ENCODE assay signal across 43 mouse cellular contexts in the genomic region with DNA sequence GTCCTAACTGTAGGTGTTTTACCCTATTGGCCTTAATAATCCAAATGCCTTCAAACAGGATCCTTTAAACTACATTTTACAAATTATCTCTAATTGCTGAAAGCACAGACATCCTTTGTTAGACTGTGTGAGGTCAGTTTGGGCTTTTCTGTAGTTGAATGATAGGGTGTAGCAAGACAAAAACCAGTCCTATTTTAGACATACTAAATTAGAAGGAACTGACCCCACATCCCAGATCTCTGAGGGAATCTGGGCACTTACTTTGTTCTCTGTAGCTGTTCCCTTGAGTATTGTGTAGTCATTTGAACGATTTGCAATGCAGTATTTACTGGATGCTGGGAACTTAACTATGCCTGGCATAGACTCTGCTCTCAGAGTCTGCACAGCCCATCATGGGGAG. TPM values are rescaled to one million over a fixed set of nuclear protein-coding genes. Genes with fewer than 3 reads are reported as not detected.
"Had no signal": no experiment of that assay in that cellular context is flagged by ENCODE, and none has a peak within 500 bp of the region (broad histone marks: within the 10 kb centered on the region; RNA-seq: fewer than 3 reads in every experiment).

No protein-coding gene starts in this region.

- H3K9me3 ChIP-seq: heart, embryonic 13.5 days; heart, embryonic 15.5 days; hindbrain, embryonic 13.5 days; hindbrain, embryonic 15.5 days; limb, embryonic 13.5 days; limb, embryonic 15.5 days; liver, embryonic 12.5 days had no signal

- ATAC-seq: hindbrain, postnatal 0 days; intestine, embryonic 16.5 days; liver, embryonic 12.5 days had no signal

- DNase-seq: gastrocnemius, adult 2 months; gastrocnemius, postnatal 10 days; gastrocnemius, postnatal 25 days; heart, adult 18-20 months; heart, postnatal 14 days; heart, postnatal 36 days; kidney, adult 11 months; kidney, adult 2 months; kidney, adult 9 months; kidney, postnatal 10 days; kidney, postnatal 25 days; kidney, postnatal 4 days; layer of hippocampus, adult 9-11 months; layer of hippocampus, postnatal 36 days; left cerebral cortex, postnatal 4 days; lung, adult 18-20 months had no signal

- H3K9ac ChIP-seq: heart, embryonic 13.5 days; heart, embryonic 15.5 days; hindbrain, embryonic 13.5 days; hindbrain, embryonic 15.5 days; limb, embryonic 13.5 days; limb, embryonic 15.5 days; liver, embryonic 12.5 days; liver, embryonic 14.5 days had no signal

- H3K4me2 ChIP-seq: heart, embryonic 11.5 days; heart, embryonic 13.5 days; heart, embryonic 15.5 days; hindbrain, embryonic 13.5 days; hindbrain, embryonic 15.5 days; limb, embryonic 13.5 days; limb, embryonic 15.5 days; liver, embryonic 12.5 days had no signal

- H3K27ac ChIP-seq: gastrocnemius, adult 2 months; heart, embryonic 13.5 days; heart, embryonic 15.5 days; hindbrain, embryonic 13.5 days; hindbrain, embryonic 15.5 days; hindbrain, postnatal 0 days; limb, embryonic 13.5 days; limb, embryonic 15.5 days; liver, embryonic 12.5 days; liver, embryonic 14.5 days had no signal

- H3K4me1 ChIP-seq: heart, embryonic 13.5 days; heart, embryonic 15.5 days; hindbrain, embryonic 13.5 days; hindbrain, embryonic 15.5 days; liver, embryonic 12.5 days had no signal

- H3K36me3 ChIP-seq: heart, embryonic 13.5 days; heart, embryonic 15.5 days; hindbrain, embryonic 13.5 days; hindbrain, embryonic 15.5 days; limb, embryonic 13.5 days; limb, embryonic 15.5 days; liver, embryonic 12.5 days had no signal

- H3K27me3 ChIP-seq: heart, embryonic 13.5 days; heart, embryonic 15.5 days; hindbrain, embryonic 13.5 days; hindbrain, embryonic 15.5 days; limb, embryonic 13.5 days; limb, embryonic 15.5 days; liver, embryonic 12.5 days had no signal

- H3K4me3 ChIP-seq: gastrocnemius, adult 2 months; heart, embryonic 13.5 days; heart, embryonic 15.5 days; hindbrain, embryonic 13.5 days; hindbrain, embryonic 15.5 days; limb, embryonic 13.5 days; limb, embryonic 15.5 days; liver, embryonic 12.5 days had no signal

RNA-seq across cellular contexts. Expression of a gene that starts 26.9 kb away (rescaled TPM):
- total RNA-seq: gastrocnemius, adult 2 months; gastrocnemius, postnatal 10 days; gastrocnemius, postnatal 25 days; gastrocnemius, postnatal 4 days; granulocyte monocyte progenitor cell, adult 5-6 weeks; heart, adult 18-20 months; heart, adult 8-10 months; heart, postnatal 14 days; heart, postnatal 36 days; hematopoietic stem cell, adult 5-6 weeks; hindbrain, postnatal 0 days; layer of hippocampus, adult 8-10 months; layer of hippocampus, postnatal 14 days; layer of hippocampus, postnatal 36 days; left cerebral cortex, adult 18-20 months; left cerebral cortex, adult 8-10 months; left cerebral cortex, postnatal 10 days; left cerebral cortex, postnatal 25 days; left cerebral cortex, postnatal 4 days; liver, adult 2 months had no signal
- polyA plus RNA-seq: heart, embryonic 11.5 days; heart, embryonic 13.5 days; heart, embryonic 15.5 days; heart, postnatal 0 days; hindbrain, embryonic 11.5 days; hindbrain, embryonic 13.5 days; hindbrain, embryonic 15.5 days; hindbrain, postnatal 0 days; intestine, embryonic 14.5 days; intestine, embryonic 16.5 days; kidney, adult 2 months; kidney, embryonic 16.5 days; limb, embryonic 15.5 days; liver, adult 2 months; liver, embryonic 12.5 days; liver, embryonic 14.5 days; liver, embryonic 16.5 days had no signal
